ENCODE assay signal across 9 mouse cellular contexts in genomic region chr5:27544816-27545270, GRCm38 (mm10). TPM values are rescaled to one million over a fixed set of nuclear protein-coding genes. Genes with fewer than 3 reads are reported as not detected.
DNase-seq lines count a peak whose midpoint lies in the region; ATAC-seq lines count a peak whose summit lies in the region.
"Had no signal": no experiment of that assay in that cellular context is flagged by ENCODE, and none has a peak within 500 bp of the region (broad histone marks: within the 10 kb centered on the region; RNA-seq: fewer than 3 reads in every experiment).

No protein-coding gene starts in this region.

- no peak overlapping the region for H3K4me3 ChIP-seq in hindbrain, embryonic 14.5 days (replicated peaks; ENCODE audit: low read length)
- H3K4me3 ChIP-seq in limb, embryonic 10.5 days: no peak overlapping the region

- no peak overlapping the region for H3K27ac ChIP-seq in hindbrain, embryonic 14.5 days
- H3K27ac ChIP-seq in limb, embryonic 10.5 days: no peak overlapping the region

- H3K9ac ChIP-seq in hindbrain, embryonic 14.5 days: no peak overlapping the region

- peak; percentile 94 for ATAC-seq in frontal cortex, adult (ENCODE audit: low TSS enrichment)
- ATAC-seq in hindbrain, embryonic 14.5 days (ENCODE audit: low FRiP score): peak; percentile 72

- no peaks in the 10 kb centered on the region for H3K27me3 ChIP-seq in hindbrain, embryonic 14.5 days (ENCODE audit: control insufficient read depth, insufficient read depth, low read length)
- H3K27me3 ChIP-seq in limb, embryonic 10.5 days (ENCODE audit: low read depth, poor library complexity, severe bottlenecking): no peaks in the 10 kb centered on the region

- 22% methylated on average over 2 of the region's 2 CpGs for WGBS in hindbrain, embryonic 14.5 days
- WGBS in limb, embryonic 10.5 days: 13% methylated on average over 2 of the region's 2 CpGs

- no peak for DNase-seq in frontal cortex, postnatal 14 days (ENCODE audit: low spot score in 2 of 2)
- DNase-seq in NIH3T3 (ENCODE audit: low read depth) (peak; percentile 61), adipocyte (ENCODE audit: low spot score) (no peak)
- peak; percentile 63 to 73 for DNase-seq in cerebellum, postnatal 14 days
- DNase-seq in hindbrain, embryonic 14.5 days (ENCODE audit: low spot score): peak; percentile 75
- DNase-seq in limb, embryonic 10.5 days (ENCODE audit: low spot score): peak; percentile 53
- DNase-seq in ovary, postnatal 10 days (ENCODE audit: low spot score): peak; percentile 28

- H3K9me3 ChIP-seq in hindbrain, embryonic 14.5 days (ENCODE audit: control insufficient read depth, low read length): no peaks in the 10 kb centered on the region
- H3K9me3 ChIP-seq in limb, embryonic 10.5 days (replicated peaks): no peaks in the 10 kb centered on the region

- H3K36me3 ChIP-seq in hindbrain, embryonic 14.5 days (replicated peaks; ENCODE audit: control insufficient read depth, insufficient read depth): no peaks in the 10 kb centered on the region
- no peaks in the 10 kb centered on the region for H3K36me3 ChIP-seq in limb, embryonic 10.5 days

- no peak overlapping the region for H3K4me2 ChIP-seq in hindbrain, embryonic 14.5 days (replicated peaks)

- H3K4me1 ChIP-seq in hindbrain, embryonic 14.5 days (replicated peaks; ENCODE audit: control insufficient read depth, insufficient read depth, low read length): no peaks in the 10 kb centered on the region
- H3K4me1 ChIP-seq in limb, embryonic 10.5 days: no peaks in the 10 kb centered on the region

RNA-seq across cellular contexts. Expression of gene Speer4b, which starts 43.6 kb away (rescaled TPM):
- 0.52 and 0.54 TPM in 2 replicates for polyA plus RNA-seq in hindbrain, embryonic 14.5 days (2014; fragmentation: Nextera tagmentation; extraction: Ambion mirVana)
- polyA plus RNA-seq in limb, embryonic 10.5 days (2016; fragmentation: Nextera tagmentation; extraction: Ambion mirVana): not detected in 2 replicates
- polyA plus RNA-seq: C2C12 had no signal

Comparison
In these comparisons a context has a peak if more than half of its experiments do, and no peak if none do; other contexts are left out.
1. DNase-seq: peak in NIH3T3 (single experiment), cerebellum, postnatal 14 days (2 of 2), hindbrain, embryonic 14.5 days (single experiment), limb, embryonic 10.5 days (single experiment) and ovary, postnatal 10 days (single experiment); none in frontal cortex, postnatal 14 days (0 of 2) and adipocyte (single experiment).